Mouse (Mus musculus): Measurements from ENCODE around the gene Gm3238. TPM values are rescaled to one million over a fixed set of nuclear protein-coding genes. Genes with fewer than 3 reads are reported as not detected.
"Not testable (repeated sequence)": the region's sequence is repeated elsewhere in the genome, so short reads cannot be mapped to it uniquely, and the experiment has no call there.

Gene Gm3238
- not detected in 2 replicates for polyA plus RNA-seq (2015; fragmentation: Nextera tagmentation; extraction: Ambion mirVana)

- not testable (repeated sequence) for ATAC-seq; H3K27ac ChIP-seq (ENCODE audit: low read depth, low read length); H3K27me3 ChIP-seq (replicated peaks; ENCODE audit: control insufficient read depth, insufficient read depth, low read length); H3K4me2 ChIP-seq (replicated peaks; ENCODE audit: low read depth); H3K9ac ChIP-seq (ENCODE audit: low read depth, low read length); H3K4me1 ChIP-seq (replicated peaks; ENCODE audit: control insufficient read depth, insufficient read depth, low read length); H3K9me3 ChIP-seq (ENCODE audit: control insufficient read depth); H3K4me3 ChIP-seq (ENCODE audit: low read depth, low read length); H3K36me3 ChIP-seq (ENCODE audit: control insufficient read depth, insufficient read depth)
- WGBS, result 80% methylated on average over 1 of the region's 1 CpGs
These were observed at the start of gene Gm3238 for GRCm38 (mm10) chr10:77771225-77771624. Gm3238 (minus strand) TSS chr10:77771325.

GRCm38 (mm10) chr10:77819203-77819602 is 48.1 kb upstream of the Gm3238 start:
- ATAC-seq, result no peak
- WGBS, result 45% methylated on average over 4 of the region's 4 CpGs
- no peak overlapping the region for H3K4me2 ChIP-seq (replicated peaks; ENCODE audit: low read depth)

DNA sequence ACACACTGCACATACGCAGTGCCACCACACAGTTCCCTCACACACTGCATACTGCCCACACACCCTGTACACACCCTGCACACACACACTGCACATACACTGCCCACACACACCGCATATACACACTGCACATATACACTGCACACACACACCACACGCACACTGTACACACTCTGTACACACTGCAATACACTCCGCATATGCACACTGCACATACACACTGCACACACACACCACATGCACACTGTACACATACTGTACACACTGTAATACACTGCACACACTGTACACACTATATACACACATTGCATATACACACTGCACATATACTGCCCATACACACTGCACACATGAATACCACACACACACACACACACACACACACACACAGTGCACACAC is 47.4 kb upstream of the Gm3238 start:
- H3K27me3 ChIP-seq (replicated peaks; ENCODE audit: control insufficient read depth, insufficient read depth, low read length), result no peaks in the 10 kb centered on the region
- no peak for TF ChIP-seq CTCF (IDR thresholded peaks at IDR 0.05; ENCODE audit: low read depth)
- no peaks in the 10 kb centered on the region for H3K36me3 ChIP-seq (ENCODE audit: control insufficient read depth, insufficient read depth)
- H3K27ac ChIP-seq (ENCODE audit: low read depth, low read length), result no peak overlapping the region
- 95% methylated on average over 4 of the region's 4 CpGs for WGBS
- H3K4me2 ChIP-seq (replicated peaks; ENCODE audit: low read depth), result no peak overlapping the region
- H3K9ac ChIP-seq (ENCODE audit: low read depth, low read length), result no peak overlapping the region
- H3K9me3 ChIP-seq (ENCODE audit: control insufficient read depth), result no peaks in the 10 kb centered on the region
- H3K4me3 ChIP-seq (ENCODE audit: low read depth, low read length), result no peak overlapping the region
- H3K4me1 ChIP-seq (replicated peaks; ENCODE audit: control insufficient read depth, insufficient read depth, low read length), result no peaks in the 10 kb centered on the region
- no peak for ATAC-seq

More at GRCm38 (mm10) chr10:77819203-77819602, 48.1 kb upstream of the Gm3238 start:
- Histone ChIP-seq H3K27me3 (replicated peaks; ENCODE audit: control insufficient read depth, insufficient read depth, low read length) (no peaks in the 10 kb centered on the region), H3K9me3 (ENCODE audit: control insufficient read depth) (no peaks in the 10 kb centered on the region), H3K36me3 (ENCODE audit: control insufficient read depth, insufficient read depth) (no peaks in the 10 kb centered on the region), H3K9ac (ENCODE audit: low read depth, low read length) (no peak overlapping the region), H3K27ac (ENCODE audit: low read depth, low read length) (no peak overlapping the region), H3K4me3 (ENCODE audit: low read depth, low read length) (no peak overlapping the region), H3K4me1 (replicated peaks; ENCODE audit: control insufficient read depth, insufficient read depth, low read length) (no peaks in the 10 kb centered on the region)
- TF ChIP-seq CTCF (IDR thresholded peaks at IDR 0.05; ENCODE audit: low read depth), result no peak

DNA sequence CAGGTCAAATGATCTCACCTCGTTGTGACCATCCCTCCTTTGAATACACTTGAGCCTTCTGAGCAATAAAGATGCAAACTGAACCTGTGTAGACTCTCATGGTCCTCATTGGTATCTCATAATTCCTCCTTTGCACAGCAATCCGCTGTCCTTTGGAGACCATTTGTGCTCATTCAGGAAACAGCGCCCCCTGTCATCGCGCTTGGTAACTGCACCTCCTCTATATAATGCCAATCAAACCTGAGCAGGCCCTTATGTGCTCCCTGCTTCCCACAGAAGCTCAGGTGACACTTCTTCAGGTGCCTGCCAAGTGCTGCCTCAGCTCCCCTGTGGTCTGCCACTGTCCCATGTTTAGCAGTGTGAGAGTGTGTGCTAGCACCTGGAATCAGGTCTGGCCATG is 44.4 kb upstream of the Gm3238 start:
- no peak for ATAC-seq
- H3K36me3 ChIP-seq (ENCODE audit: control insufficient read depth, insufficient read depth), result no peaks in the 10 kb centered on the region
- no peak overlapping the region for H3K4me3 ChIP-seq (ENCODE audit: low read depth, low read length)
- no peaks in the 10 kb centered on the region for H3K9me3 ChIP-seq (ENCODE audit: control insufficient read depth)
- H3K27me3 ChIP-seq (replicated peaks; ENCODE audit: control insufficient read depth, insufficient read depth, low read length), result no peaks in the 10 kb centered on the region
- 32% methylated on average over 5 of the region's 5 CpGs for WGBS
- no peak overlapping the region for H3K4me2 ChIP-seq (replicated peaks; ENCODE audit: low read depth)
- TF ChIP-seq CTCF (IDR thresholded peaks at IDR 0.05; ENCODE audit: low read depth), result peak; percentile 70
- no peak overlapping the region for H3K9ac ChIP-seq (ENCODE audit: low read depth, low read length)
- no peaks in the 10 kb centered on the region for H3K4me1 ChIP-seq (replicated peaks; ENCODE audit: control insufficient read depth, insufficient read depth, low read length)
- no peak overlapping the region for H3K27ac ChIP-seq (ENCODE audit: low read depth, low read length)

GRCm38 (mm10) chr10:77814382-77814781 is 43.3 kb upstream of the Gm3238 start, which contains the start of gene Gm2696:
Gm2696 (plus strand) TSS chr10:77814682.
- no peak within 1 kb of the TSS for H3K9ac ChIP-seq (ENCODE audit: low read depth, low read length)
- no peaks in the 10 kb centered on the region for H3K36me3 ChIP-seq (ENCODE audit: control insufficient read depth, insufficient read depth)
- TF ChIP-seq CTCF (IDR thresholded peaks at IDR 0.05; ENCODE audit: low read depth), result no peak
- H3K27me3 ChIP-seq (replicated peaks; ENCODE audit: control insufficient read depth, insufficient read depth, low read length), result no peaks in the 10 kb centered on the region
- no peak within 1 kb of the TSS for H3K27ac ChIP-seq (ENCODE audit: low read depth, low read length)
- no peak within 1 kb of the TSS for H3K4me3 ChIP-seq (ENCODE audit: low read depth, low read length)
- H3K9me3 ChIP-seq (ENCODE audit: control insufficient read depth), result no peaks in the 10 kb centered on the region
- no peaks in the 10 kb centered on the region for H3K4me1 ChIP-seq (replicated peaks; ENCODE audit: control insufficient read depth, insufficient read depth, low read length)
- H3K4me2 ChIP-seq (replicated peaks; ENCODE audit: low read depth), result no peak within 1 kb of the TSS
- no peak for ATAC-seq
- WGBS, result 37% methylated on average over 4 of the region's 4 CpGs

- no peak for ATAC-seq
- no peak within 1 kb of the TSS for H3K27ac ChIP-seq (ENCODE audit: low read depth, low read length)
- WGBS, result 56% methylated on average over 5 of the region's 5 CpGs
- H3K36me3 ChIP-seq (ENCODE audit: control insufficient read depth, insufficient read depth), result no peaks in the 10 kb centered on the region
- H3K4me3 ChIP-seq (ENCODE audit: low read depth, low read length), result no peak within 1 kb of the TSS
- H3K9ac ChIP-seq (ENCODE audit: low read depth, low read length), result no peak within 1 kb of the TSS
- H3K27me3 ChIP-seq (replicated peaks; ENCODE audit: control insufficient read depth, insufficient read depth, low read length), result no peaks in the 10 kb centered on the region
- H3K4me1 ChIP-seq (replicated peaks; ENCODE audit: control insufficient read depth, insufficient read depth, low read length), result no peaks in the 10 kb centered on the region
- TF ChIP-seq CTCF (IDR thresholded peaks at IDR 0.05; ENCODE audit: low read depth), result no peak
- no peaks in the 10 kb centered on the region for H3K9me3 ChIP-seq (ENCODE audit: control insufficient read depth)
- no peak within 1 kb of the TSS for H3K4me2 ChIP-seq (replicated peaks; ENCODE audit: low read depth)
These were observed 40.6 kb upstream of the Gm3238 start, which contains the start of gene Gm9507 for GRCm38 (mm10) chr10:77811743-77812142. Gm9507 (minus strand) TSS chr10:77811843.

- TF ChIP-seq CTCF (IDR thresholded peaks at IDR 0.05; ENCODE audit: low read depth), result no peak
- H3K9ac ChIP-seq (ENCODE audit: low read depth, low read length), result no peak overlapping the region
- no peak overlapping the region for H3K4me3 ChIP-seq (ENCODE audit: low read depth, low read length)
- no peak overlapping the region for H3K4me2 ChIP-seq (replicated peaks; ENCODE audit: low read depth)
- H3K4me1 ChIP-seq (replicated peaks; ENCODE audit: control insufficient read depth, insufficient read depth, low read length), result no peaks in the 10 kb centered on the region
- 39% methylated on average over 3 of the region's 3 CpGs for WGBS
- H3K27ac ChIP-seq (ENCODE audit: low read depth, low read length), result no peak overlapping the region
- H3K9me3 ChIP-seq (ENCODE audit: control insufficient read depth), result no peaks in the 10 kb centered on the region
- H3K27me3 ChIP-seq (replicated peaks; ENCODE audit: control insufficient read depth, insufficient read depth, low read length), result no peaks in the 10 kb centered on the region
- ATAC-seq, result peak; percentile 77; the same call in 1 of the 2 replicates
- no peaks in the 10 kb centered on the region for H3K36me3 ChIP-seq (ENCODE audit: control insufficient read depth, insufficient read depth)
These were observed 33.0 kb upstream of the Gm3238 start for GRCm38 (mm10) chr10:77804095-77804494.

Measured in intestine, postnatal 0 days (tissue).